Mouse (Mus musculus): ENCODE data around the gene Slc39a1. TPM values are rescaled to one million over a fixed set of nuclear protein-coding genes. Genes with fewer than 3 reads are reported as not detected.
"Not testable (repeated sequence)": the region's sequence is repeated elsewhere in the genome, so short reads cannot be mapped to it uniquely, and the experiment has no call there.

Slc39a1 gene
- total RNA-seq, 1 experiment from 2014 or later = 106 TPM

- peak; percentile 23 for DNase-seq
Measured at GRCm38 (mm10) chr3:90265932-90266741, 18.2 kb downstream of the Slc39a1 start.

GRCm38 (mm10) chr3:90266901-90267775 is 19.2 kb downstream of the Slc39a1 start:
- DNase-seq = no peak

- no peak for DNase-seq
Measured at GRCm38 (mm10) chr3:90268190-90268589, 20.2 kb downstream of the Slc39a1 start.

- no peak for DNase-seq
Measured at GRCm38 (mm10) chr3:90268971-90269370, 21.0 kb downstream of the Slc39a1 start.

- no peak for DNase-seq
Measured at GRCm38 (mm10) chr3:90270784-90271183, 22.8 kb downstream of the Slc39a1 start.

GRCm38 (mm10) chr3:90272170-90272569 is 24.2 kb downstream of the Slc39a1 start:
- no peak for DNase-seq

- no peak for DNase-seq
Measured at GRCm38 (mm10) chr3:90273855-90274254, 25.9 kb downstream of the Slc39a1 start.

GRCm38 (mm10) chr3:90275286-90275685 is 27.3 kb downstream of the Slc39a1 start:
- DNase-seq = no peak

GRCm38 (mm10) chr3:90276858-90277257 is 28.9 kb downstream of the Slc39a1 start:
- DNase-seq = no peak

GRCm38 (mm10) chr3:90277793-90278192 is 29.8 kb downstream of the Slc39a1 start:
- DNase-seq = no peak

GRCm38 (mm10) chr3:90278211-90278610 is 30.2 kb downstream of the Slc39a1 start:
- no peak for DNase-seq

- DNase-seq = no peak
Measured at GRCm38 (mm10) chr3:90279216-90279615, 31.2 kb downstream of the Slc39a1 start.

GRCm38 (mm10) chr3:90279743-90280142 is 31.8 kb downstream of the Slc39a1 start:
- DNase-seq = no peak

- DNase-seq = no peak
Measured at GRCm38 (mm10) chr3:90280708-90281107, 32.7 kb downstream of the Slc39a1 start.

GRCm38 (mm10) chr3:90284150-90284549 is 36.2 kb downstream of the Slc39a1 start:
- no peak for DNase-seq

GRCm38 (mm10) chr3:90289403-90289802 is 41.4 kb downstream of the Slc39a1 start:
- not testable (repeated sequence) for DNase-seq

GRCm38 (mm10) chr3:90290602-90291001 is 42.6 kb downstream of the Slc39a1 start:
- no peak for DNase-seq

- DNase-seq = no peak
Measured at GRCm38 (mm10) chr3:90291982-90292344, 44.0 kb downstream of the Slc39a1 start.

GRCm38 (mm10) chr3:90292345-90293275 is 44.6 kb downstream of the Slc39a1 start, which contains the start of gene Gatad2b:
Gatad2b (plus strand) TSS chr3:90293178.
- DNase-seq = peak; percentile 98

GRCm38 (mm10) chr3:90293352-90294063 is 45.5 kb downstream of the Slc39a1 start:
- peak; percentile 87 for DNase-seq

- DNase-seq = no peak
Measured at GRCm38 (mm10) chr3:90294064-90294440, 46.1 kb downstream of the Slc39a1 start.

All from adrenal gland, postnatal 14 days (tissue).